Mouse (Mus musculus) gastrocnemius, postnatal 25 days (tissue): Measurements from ENCODE around the gene Comt. TPM values are rescaled to one million over a fixed set of nuclear protein-coding genes. Genes with fewer than 3 reads are reported as not detected.
A peak's percentile ranks its signal among the peaks of the same experiment; 100 is the strongest.

Source experiments
- DNase-seq: peaks from one replicate; pipeline ENCODE4 v3.0.0; 2022
- total RNA-seq, 2 experiments: library from RNA; stranded (reverse); gene quantifications; 1 replicate in 1 of 2; 2 replicates in 1 of 2; pipeline ENCODE4 v1.2.3; 2021

Comt gene
- total RNA-seq, 2 experiments from 2014 or later = 33.3 to 44.8 TPM

- DNase-seq = no peak
Measured at GRCm38 (mm10) chr16:18436128-18436527, 9.5 kb upstream of the Comt start.

GRCm38 (mm10) chr16:18433341-18433920, 6.8 kb upstream of the Comt start:
- no peak for DNase-seq

- DNase-seq = no peak
Measured at GRCm38 (mm10) chr16:18430641-18431212, 4.1 kb upstream of the Comt start.

- no peak for DNase-seq
Measured at GRCm38 (mm10) chr16:18429641-18430040, 3.0 kb upstream of the Comt start.

GRCm38 (mm10) chr16:18428516-18429042, 1.9 kb upstream of the Comt start:
- DNase-seq = no peak

GRCm38 (mm10) chr16:18428011-18428515, 1.4 kb upstream of the Comt start:
- no peak for DNase-seq

- DNase-seq = peak; percentile 76
Measured at GRCm38 (mm10) chr16:18426215-18426791, 349 bp downstream of the Comt start, which contains the start of gene Txnrd2. Txnrd2 (plus strand) TSS chr16:18426384.

- DNase-seq = no peak
Measured at GRCm38 (mm10) chr16:18425475-18426214, 1.0 kb downstream of the Comt start.

- DNase-seq = no peak
Measured at GRCm38 (mm10) chr16:18424364-18425045, 2.1 kb downstream of the Comt start.

GRCm38 (mm10) chr16:18423915-18424265, 2.8 kb downstream of the Comt start:
- DNase-seq = no peak

GRCm38 (mm10) chr16:18423203-18423914, 3.3 kb downstream of the Comt start:
- no peak for DNase-seq

- DNase-seq = no peak
Measured at GRCm38 (mm10) chr16:18420571-18420970, 6.1 kb downstream of the Comt start.

- no peak for DNase-seq
Measured at GRCm38 (mm10) chr16:18419603-18420026, 7.0 kb downstream of the Comt start.

GRCm38 (mm10) chr16:18418756-18419602, 7.7 kb downstream of the Comt start:
- DNase-seq = no peak

- DNase-seq = no peak
Measured at GRCm38 (mm10) chr16:18417491-18417890, 9.2 kb downstream of the Comt start.

GRCm38 (mm10) chr16:18416837-18417236, 9.8 kb downstream of the Comt start:
- DNase-seq = no peak

GRCm38 (mm10) chr16:18416094-18416761, 10.4 kb downstream of the Comt start:
- peak; percentile 59 for DNase-seq

GRCm38 (mm10) chr16:18413032-18413816, 13.4 kb downstream of the Comt start:
- DNase-seq = no peak
